Mouse (Mus musculus) cerebellum, adult 18-20 months (tissue): ENCODE measurements at regions not wholly inside any gene's neighbourhood (a gene's known extent, or its start where the extent isn't known, plus 50 kb on each side); places are given as distances from the start of the nearest gene placed in this dataset.
"Not testable (repeated sequence)": the region's sequence is repeated elsewhere in the genome, so short reads cannot be mapped to it uniquely, and the experiment has no call there.

ENCODE experiments used
- DNase-seq, 2 experiments: peaks; one replicate each; pipeline ENCODE4 v3.0.0; 2021

DNA sequence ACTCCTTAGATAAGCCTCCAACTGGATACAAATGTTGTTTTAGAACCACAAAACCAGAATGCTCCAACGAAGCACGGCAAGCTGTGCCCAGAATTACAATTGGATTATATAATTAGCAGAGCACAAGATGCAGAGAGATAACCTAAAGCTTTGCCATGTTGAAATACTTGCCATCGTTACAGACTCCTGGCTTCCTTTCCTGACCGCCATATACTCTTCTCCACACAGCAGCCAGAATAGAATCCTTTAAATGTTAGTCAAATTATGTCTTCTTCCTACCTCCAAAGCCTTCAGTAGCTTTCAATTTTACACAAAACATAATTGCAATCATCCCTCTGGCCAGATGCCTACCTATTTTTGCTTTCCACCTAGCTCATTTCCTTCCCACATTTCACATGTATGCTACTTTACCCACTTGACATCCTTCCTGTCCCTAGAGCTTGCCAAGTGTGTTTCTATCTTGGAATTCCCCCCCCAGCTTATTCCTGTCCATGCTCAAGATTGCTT, 52.8 kb upstream of the G2e3 start:
- no peak for DNase-seq

DNA sequence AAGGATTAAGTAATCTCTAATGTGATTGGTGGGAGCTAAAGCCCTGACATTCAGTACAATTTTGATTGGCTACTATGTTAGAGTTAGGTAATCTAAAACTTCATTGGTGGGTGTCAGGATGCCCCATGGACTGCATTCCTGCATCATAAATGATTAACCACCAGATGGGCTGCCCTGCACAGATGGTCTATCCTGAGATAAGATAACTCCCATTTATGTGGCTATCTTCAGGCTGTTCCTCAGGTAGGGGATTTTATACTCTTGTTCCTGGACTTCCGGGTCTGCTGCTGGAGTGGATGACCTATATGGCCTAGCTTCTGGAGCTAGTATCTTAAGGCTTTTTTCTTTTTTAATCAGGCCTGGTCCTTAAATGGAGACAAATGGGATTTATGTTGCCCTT, 69.5 kb upstream of the G2e3 start:
- no peak for DNase-seq

DNA sequence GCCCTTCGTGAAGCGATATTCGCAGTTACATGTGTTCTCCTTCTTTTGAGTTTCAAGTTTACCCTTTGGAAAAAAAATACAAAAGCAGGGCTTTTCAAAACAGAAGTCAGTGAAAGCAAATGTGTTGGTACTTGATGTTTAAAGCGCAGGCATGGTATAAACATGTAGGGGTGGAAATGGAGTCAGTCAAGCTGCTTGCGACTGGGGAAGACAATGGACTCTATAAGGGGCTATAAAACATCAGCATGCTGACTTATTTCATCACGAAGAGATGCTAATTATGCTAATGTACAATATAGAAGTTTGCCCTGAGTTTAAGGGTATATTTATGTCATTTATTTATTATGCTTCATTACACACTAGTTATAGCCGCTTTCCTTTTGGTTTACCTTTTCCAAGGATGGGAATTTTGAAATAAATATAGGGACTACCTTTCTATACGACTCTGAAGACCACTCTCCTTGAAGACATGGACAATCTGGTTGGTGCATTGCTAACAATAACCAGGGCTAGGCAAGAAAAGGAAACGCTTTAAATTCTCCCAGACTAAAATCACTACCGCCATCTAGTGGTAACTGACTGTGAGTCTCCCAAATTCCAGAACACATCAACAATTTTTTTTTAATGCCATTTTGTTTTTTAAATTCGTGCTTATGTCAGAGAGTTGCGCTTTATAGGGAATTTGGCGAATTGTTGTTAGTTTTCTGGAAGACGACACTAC, 71.9 kb upstream of the G2e3 start:
- no peak for DNase-seq

DNA sequence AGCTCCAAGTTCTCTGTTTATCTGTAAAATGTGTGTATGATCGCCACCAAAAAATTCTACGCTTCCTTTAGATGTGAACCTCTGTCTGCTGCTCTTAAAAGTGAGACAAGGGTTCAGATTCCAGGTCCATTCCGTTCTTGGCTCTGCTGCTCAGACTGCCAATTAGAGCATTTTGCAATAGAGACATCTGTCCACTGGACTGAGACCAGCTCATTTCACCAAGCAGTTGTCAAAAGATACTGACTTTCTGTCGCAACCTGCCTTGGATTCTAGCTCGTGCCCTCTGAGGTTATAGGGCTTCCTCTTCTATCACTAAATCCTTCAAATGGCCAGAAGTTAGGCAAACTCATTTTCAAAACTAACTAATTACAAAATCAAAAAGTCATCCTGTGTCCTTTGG, 74.4 kb upstream of the G2e3 start:
- DNase-seq, result no peak

DNA sequence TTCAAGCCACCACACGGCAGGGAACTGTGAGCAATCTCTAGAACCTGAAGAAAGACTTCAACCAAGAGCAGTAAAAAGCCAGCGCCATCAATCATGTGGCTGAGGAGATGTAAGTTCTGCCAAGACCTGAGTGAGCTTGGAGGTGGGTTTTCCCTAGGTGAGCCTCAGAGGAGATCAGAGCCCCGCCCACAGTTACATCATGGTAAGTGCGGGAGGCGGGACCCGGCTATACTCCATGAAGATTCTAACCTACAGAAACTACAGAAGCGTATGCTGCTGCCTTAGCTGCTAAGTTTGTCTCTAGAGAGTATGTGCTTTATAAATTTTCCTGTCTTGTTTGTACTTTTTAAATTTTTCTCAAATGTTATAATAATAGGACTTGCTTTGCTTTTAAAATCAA, 105.0 kb upstream of the G2e3 start:
- no peak for DNase-seq

DNA sequence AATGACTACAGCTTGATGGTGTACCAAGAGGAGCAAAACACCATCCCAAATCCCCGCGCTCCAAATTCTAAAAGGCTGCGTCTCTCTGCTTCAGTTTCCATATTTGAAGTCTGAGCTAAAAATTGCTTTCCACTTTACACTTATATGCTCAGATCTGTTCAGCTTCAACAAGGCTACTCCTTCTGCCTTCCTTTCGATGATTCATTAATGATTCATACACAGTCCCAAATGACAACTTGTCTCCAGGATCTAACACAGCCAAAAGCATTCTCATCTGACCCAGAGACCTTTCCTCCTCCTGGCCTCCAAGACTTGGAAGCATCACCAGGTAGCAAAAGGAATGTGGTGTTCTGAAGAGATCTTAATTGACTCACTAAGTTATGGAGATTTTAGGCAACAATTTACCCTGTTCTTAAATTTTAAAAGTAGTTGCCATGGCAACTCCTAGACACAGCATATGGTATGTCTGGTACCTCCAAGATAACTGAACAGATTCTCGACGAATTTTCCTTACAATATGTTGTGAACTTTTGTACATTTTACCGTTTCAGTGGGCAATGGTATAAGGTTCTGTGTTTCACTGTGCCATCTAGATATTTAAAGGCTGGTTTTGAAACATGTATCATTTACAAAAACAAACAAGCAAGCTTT, 106.6 kb upstream of the G2e3 start:
- DNase-seq, result no peak

DNA sequence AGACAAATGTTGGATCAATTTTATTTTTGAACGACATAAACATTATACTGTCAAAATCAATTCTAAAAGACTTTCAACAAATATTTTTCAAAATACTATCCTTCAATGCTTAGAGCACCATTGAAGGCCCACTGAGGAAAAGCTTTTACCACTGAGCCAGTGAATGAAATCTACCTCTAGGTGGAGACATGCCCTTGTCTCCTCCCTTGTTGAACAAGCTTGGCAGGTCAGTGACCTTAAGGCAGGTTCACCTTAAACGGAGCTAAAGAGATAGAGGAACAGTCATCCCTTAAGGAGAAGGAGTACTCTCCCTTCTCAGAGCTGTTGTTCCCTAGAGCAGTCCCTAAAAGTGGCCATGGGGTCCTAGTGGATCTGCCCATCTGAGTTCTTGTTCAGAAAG, 136.2 kb upstream of the G2e3 start:
- no peak for DNase-seq

DNA sequence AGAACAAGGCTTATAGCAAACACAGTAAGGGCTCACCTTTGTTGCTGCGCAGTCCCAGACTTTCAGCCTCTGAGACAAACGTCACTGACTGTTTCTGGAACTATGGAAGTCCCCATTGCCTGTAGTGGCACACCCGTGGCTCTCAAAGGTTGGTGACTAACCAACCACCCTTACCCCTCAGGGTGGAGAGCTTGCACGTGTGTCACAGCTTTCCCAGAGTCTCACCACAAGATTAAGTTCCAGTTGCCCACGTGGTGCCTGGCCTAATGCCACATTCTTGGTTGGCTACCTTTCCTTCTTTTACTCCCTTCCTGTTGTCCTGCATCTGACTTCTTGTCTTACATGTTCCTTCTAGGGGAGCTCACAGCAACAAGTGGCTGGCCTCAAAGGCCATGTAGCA, 151.6 kb upstream of the G2e3 start:
- no peak for DNase-seq

DNA sequence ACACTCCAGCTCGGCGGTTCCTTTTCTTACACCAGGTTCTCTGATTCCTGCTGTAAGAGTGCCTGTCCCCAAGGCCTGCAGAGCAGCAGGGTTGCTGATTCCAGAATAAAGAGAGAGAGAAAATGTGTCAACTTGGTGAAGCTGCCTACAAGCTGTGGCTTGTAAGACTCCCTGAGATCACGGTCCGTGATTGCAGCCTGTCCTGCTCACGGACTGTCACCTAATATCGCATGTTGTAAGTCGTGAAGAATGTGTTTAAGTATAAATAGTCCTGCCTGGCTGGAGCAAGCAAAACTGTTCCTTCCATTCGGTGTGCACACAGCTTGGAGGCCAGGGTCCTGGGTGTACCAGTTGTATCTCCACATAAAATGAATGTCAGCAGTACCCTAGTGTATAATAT, 152.7 kb upstream of the G2e3 start:
- no peak for DNase-seq

DNA sequence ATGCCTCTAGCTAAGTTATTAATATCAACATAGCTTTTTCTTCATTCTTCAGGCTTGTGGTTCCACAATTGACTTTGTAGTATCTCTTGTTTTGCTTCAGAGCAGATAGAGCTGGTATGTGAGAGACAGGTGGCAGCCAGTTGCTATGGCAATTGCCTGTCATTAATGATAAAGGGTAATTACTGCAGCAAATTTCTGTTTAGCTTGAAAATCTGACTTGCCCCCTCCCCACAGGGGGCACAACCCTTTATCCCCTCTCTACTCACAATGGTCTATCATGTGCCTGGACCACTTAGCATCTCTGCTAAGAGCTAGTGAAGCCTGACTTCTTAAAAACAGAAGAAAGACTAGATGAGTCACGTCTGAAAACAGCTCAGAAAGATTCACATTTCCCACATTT, 157.1 kb upstream of the G2e3 start:
- no peak for DNase-seq

DNA sequence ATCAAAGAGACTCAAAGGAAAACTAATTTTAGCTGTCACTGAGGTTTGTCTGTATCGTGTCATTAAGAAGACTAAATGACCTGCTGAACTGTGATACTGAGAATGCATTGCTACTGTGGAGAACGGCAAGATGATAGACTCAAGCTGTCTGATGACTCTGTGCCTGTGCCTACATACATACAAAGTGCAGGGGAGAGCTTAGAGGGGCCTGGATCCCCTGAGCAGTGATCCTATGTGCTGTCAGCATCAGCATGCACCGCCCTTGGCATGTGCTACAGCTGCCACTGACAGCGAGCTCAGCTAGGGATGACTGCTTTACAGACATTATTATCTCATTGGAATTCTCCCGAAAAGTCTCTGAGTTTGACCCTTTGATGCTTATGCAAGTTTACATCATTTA, 157.7 kb upstream of the G2e3 start:
- no peak for DNase-seq

DNA sequence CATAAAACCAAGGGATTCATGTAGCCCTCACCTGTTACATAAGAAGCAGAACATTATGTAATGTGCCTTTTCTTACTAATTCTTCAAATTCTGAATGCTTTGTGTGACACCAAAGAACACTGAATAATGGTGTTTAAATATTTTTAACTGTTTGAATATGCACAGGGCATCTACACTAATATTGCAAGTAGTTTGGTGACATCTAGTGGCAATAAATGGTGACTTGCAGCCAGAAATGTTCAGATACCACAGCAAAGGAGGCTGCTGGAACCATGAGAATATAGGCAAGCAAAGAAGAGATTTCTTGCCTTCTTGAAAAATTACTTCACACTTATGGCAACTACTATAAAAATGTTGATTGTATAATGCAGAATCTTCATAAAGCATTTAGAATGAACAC, 159.6 kb upstream of the G2e3 start:
- DNase-seq, result peak; percentile 12 to 14

DNA sequence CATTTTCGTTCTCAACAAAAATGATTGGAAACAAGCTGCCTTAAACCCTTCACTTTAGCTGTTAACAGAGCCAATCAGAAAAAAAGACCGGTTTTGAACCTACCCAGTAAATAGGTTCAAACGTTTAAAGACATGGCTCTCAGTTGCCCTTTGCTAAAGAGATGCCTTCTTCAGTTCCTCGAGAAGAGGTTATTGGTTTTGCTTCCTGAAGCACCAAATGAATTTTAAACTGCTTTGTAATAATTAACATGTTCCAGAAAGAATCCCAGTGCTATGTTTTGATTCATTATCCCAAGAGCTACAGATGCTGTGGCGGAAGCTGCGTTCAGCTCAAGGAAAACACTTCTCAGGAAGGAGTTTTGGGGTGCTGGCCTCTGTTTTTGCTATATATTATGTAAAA, 160.1 kb upstream of the G2e3 start:
- DNase-seq, result no peak

DNA sequence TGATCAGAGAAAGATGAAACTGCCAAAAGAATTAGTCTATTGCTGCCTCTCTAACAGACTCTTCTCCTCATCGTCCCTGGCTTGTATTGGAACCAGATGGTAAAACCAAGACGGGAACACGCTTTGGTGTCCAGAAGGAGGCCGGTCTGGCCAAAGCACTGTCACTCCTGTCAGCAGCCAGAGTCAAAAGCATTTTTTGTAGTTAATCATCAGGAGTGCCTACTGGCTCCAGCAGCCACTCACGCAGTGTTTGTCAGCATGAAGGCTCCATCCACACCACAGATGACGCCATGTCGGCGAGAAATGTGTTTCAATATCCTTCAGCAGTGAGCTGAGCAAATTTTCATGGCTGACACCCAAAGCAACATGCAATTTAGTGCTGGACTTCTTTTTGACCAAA, 162.1 kb upstream of the G2e3 start:
- no peak for DNase-seq

DNA sequence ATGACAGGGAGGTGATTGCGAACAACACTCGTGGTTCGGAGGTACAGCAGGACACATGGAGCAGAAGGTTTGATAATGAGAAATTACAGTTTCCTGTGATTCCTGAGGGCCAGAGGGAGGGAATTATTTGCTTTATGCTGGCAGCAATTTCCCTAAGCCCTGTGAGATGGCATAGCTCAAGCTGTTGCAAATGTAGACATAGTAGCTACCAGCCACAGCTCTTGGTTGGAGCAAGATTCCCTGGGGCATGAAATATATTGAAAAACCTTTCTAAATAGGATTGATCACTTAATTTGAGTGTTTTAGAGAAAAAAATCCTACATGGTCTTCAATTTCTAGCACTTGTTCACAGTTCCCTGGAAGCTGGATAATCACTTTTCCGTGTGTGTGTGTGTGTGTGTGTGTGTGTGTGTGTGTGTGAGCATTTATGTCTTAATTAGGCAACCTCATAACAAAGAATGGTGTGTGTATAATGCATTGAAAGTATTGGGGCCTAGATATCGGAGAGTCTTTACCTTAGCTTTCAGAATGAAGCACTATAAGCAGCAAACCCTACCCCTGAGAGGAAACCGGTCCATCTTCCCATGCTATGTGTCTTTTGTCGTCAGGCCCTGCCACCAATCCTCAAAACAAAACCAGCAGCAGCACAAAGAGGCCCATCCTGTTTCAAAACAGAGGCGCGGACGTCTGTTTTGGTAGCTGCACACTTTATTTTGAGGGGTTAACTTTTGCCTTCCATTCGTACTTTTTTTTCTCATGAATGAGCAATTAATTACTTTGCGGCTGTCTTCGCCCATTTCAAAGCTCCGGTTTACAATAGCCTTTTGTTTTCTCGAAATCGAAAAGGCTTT, 172.7 kb upstream of the G2e3 start:
- DNase-seq, result no peak

DNA sequence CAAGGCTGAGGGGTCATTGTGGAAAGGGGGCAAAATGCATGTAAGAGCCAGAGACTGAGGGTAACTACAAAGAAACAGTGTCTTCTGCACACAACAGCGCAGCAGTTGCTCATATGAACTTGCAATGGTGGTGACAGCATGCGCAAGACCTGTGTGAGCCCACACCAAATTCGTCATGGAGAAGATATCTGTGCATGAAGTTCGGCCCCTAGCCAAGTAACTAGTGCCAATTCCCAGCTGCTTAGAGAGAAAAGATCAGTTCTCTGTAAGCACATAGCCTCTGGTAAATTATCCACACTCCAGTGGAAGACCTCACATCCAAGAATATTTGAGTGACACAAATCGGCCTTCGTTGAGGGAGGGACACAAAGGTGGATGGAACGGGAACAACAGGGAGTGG, 182.7 kb upstream of the G2e3 start:
- DNase-seq, result no peak

DNA sequence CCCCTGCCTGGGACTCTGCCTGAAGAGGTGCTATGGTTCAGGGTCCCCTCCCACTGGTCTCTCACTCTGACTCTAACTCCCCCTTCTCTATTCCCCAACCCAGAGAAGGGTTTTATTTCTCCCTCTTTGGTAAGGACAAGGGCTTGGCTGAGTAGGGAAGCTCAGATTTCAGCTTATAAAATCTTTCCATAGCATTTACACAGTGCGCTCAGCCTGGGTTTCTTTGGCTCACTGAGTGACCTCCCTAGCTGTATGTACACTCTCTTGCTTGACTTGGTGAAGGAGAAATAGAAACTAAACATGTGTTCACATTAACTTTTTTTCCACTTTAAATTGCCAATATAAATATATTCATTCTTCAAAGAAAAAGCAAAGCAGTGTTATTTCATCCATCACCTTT, 186.9 kb upstream of the G2e3 start:
- no peak for DNase-seq

DNA sequence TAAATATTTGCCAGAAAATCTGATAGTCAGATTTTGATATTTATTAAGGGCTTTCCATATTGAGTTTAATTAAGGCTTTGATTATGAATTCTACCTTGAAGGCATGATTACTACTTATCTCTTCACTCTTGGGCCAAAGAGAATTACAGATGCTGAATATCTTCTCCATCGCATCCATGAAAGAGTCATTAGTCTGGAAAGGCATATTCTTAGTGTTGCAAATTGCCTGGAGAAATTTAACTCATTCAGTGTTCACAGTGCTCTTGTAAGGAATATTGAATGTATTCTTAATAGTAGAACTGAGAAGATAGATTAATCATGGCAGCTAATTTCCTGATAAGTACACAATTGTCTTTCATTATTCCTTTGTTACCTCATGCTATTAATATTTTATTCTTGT, 187.7 kb upstream of the G2e3 start:
- no peak for DNase-seq

DNA sequence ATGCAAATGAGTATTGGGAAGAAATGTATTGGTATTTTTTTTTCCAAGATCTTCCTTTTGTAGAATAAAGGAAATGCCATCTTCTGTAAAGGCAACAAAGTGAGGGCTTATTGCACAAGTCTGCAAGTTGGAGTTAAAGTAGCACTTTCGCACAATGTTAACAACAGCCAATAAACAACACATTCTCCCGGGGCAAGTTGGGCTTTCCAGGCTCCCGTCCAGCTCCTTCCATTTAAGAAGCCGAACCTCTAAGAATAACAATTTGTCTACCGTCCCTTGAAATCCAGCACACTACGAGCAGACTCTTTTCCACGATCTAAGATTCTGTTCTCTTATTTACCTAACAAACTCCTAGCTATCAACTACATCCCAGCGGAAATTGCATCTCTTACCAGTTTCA, 199.9 kb upstream of the G2e3 start:
- DNase-seq, result no peak

DNA sequence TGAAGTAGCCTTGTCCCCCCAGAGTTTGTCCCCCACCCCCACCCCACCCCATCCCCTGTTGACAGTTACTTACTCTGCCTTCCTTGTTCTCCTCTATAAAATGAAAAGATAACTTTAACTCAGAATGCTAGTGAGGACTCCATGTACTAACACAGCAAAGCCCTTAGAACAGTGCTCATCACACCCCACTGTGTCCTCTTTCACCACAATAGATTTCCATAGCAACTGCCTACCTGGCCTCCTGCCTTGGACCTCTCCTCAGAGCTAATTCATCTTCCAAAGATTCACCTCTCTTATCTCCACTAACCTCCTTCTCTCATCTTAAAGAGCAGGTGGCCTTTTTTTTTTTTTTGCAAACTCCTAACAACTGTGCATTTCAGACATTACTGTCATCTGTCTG, 204.0 kb upstream of the G2e3 start:
- DNase-seq, result no peak

DNA sequence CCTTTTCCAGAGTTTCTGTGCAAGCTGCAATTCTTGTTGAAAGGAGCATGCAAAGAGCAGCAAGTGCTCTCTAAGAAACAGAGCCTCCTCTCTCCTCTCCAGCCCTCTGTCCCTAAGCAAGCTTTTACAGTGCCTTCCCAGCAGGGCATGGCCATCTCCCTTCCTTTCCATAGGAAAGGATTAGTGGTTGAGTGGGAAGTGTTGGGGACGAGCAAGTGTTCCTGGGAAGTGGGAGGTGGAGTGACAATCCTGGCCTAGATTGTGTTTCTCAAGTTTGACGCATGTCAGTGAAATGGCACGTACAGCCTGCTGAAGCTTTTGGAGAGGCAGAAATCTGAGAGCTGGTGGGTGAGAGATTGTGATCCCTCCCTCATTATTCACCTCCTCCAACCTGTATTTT, 204.7 kb upstream of the G2e3 start:
- DNase-seq, result no peak

DNA sequence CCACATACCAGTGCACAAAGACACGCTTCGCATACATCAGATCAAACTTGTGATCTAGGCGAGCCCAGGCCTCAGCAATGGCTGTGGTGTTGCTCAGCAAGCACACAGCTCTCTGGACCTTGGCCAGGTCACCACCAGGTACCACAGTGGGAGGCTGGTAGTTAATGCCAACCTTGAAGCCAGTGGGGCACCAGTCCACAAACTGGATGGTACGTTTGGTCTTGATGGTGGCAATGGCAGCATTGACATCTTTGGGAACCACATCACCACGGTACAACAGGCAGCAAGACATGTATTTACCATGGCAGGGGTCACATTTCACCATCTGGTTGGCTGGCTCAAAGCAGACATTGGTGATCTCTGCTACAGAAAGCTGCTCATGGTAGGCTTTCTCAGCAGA, 214.2 kb upstream of the G2e3 start:
- DNase-seq, result not testable (repeated sequence)

DNA sequence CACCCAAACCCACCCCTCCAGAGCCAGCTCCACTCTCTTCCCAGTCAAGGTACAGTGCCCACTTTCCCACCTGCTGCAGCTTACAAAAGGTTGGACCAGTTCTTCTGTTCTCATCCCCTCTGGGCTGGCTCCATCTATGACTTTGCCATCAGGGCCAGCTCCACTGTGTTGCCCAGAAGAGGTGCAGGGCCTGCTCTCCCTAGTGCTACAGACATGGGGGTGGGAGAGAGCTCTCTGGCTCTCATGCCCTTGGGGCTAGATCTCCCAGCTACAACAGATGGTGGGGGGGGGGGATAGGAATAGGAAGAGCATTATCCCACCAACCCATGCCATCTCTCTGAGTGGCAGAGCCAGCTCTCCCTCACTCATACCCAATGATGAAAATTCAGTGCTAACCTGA, 219.6 kb upstream of the G2e3 start:
- no peak for DNase-seq

DNA sequence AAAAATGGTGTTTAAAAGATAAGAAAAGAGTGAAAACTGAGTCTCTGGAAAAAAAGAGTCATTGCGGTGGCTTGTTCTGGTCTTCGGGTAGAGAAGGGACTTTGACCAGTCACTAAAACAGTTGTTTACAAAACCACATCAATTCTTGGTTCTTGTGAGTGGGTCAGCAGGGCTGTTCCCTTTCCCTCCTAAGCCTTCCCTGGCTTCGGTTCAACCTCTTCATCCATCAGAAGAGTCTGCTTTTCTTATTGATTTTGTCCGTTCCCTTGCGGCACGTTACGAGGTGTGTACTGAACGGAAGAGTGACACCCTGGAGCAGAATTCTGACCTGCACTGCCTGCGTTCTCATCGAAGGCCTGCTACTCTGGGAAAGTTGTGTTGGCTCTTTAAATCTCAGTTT, 229.1 kb upstream of the G2e3 start:
- DNase-seq, result peak in 1 of 2 experiments; percentile 5
